Mouse (Mus musculus) forebrain, postnatal 0 days (tissue): ENCODE measurements at regions not wholly inside any gene's neighbourhood (a gene's known extent, or its start where the extent isn't known, plus 50 kb on each side); places are given as distances from the start of the nearest gene placed in this dataset.
A peak's percentile ranks its signal among the peaks of the same experiment; 100 is the strongest.

Experiments
- ATAC-seq: fragments of 200-750 bp; cut with Nextera tagmentation; 2 replicates; pipeline ENCODE4 v1.8.0; 2017; ENCODE audit warnings: mild to moderate bottlenecking, moderate library complexity
- DNase-seq: peaks from one replicate; pipeline ENCODE4 v3.0.0-alpha.2; 2015
- H3K27ac ChIP-seq: fragments of 300-500 bp; sonication (generic); 2 replicates; pipeline ENCODE4 v1.5.1; 2014; ENCODE audit warnings: low read depth, mild to moderate bottlenecking, antibody characterized with exemption, low read length, moderate library complexity, mixed read lengths
- H3K27me3 ChIP-seq: fragments of 300-500 bp; sonication (generic); 2 replicates; pipeline ENCODE4 v1.6.1; 2014; ENCODE audit warnings: mild to moderate bottlenecking, low read length, mixed read lengths; ENCODE audit not compliant: insufficient read depth
- H3K36me3 ChIP-seq: fragments of 300-500 bp; sonication (generic); 2 replicates; pipeline ENCODE4 v1.6.1; 2014; ENCODE audit warnings: mild to moderate bottlenecking, moderate library complexity; ENCODE audit not compliant: insufficient read depth
- H3K4me1 ChIP-seq: fragments of 300-500 bp; sonication (generic); 2 replicates; pipeline ENCODE4 v1.6.1; 2014; ENCODE audit warnings: antibody characterized with exemption; ENCODE audit not compliant: insufficient read depth
- H3K4me2 ChIP-seq: fragments of 300-500 bp; sonication (generic); 2 replicates; pipeline ENCODE4 v1.6.1; 2014; ENCODE audit warnings: low read depth, mild to moderate bottlenecking, moderate library complexity
- H3K4me3 ChIP-seq: fragments of 300-500 bp; sonication (generic); 2 replicates; pipeline ENCODE4 v1.5.1; 2014; ENCODE audit warnings: low read depth, low read length, mixed read lengths
- H3K9ac ChIP-seq: fragments of 300-500 bp; sonication (generic); 2 replicates; pipeline ENCODE4 v1.6.1; 2014; ENCODE audit warnings: mild to moderate bottlenecking
- H3K9me3 ChIP-seq: fragments of 300-500 bp; sonication (generic); 2 replicates; pipeline ENCODE4 v1.6.1; 2016; ENCODE audit warnings: low read length
- CTCF ChIP-seq: sonication (generic); IDR thresholded peaks from 2 replicates; pipeline ENCODE4 v1.5.1; 2016; ENCODE audit warnings: antibody characterized with exemption, control low read depth, low read depth
- WGBS: fragments of 180-500 bp; shearing (Covaris S2); extraction: QIAGEN DNeasy Blood & Tissue Kit; methylation state at CpG from one replicate; pipeline ENCODE4 v1.1.7; 2014; 5-methylcytosine and 5-hydroxymethylcytosine counted together

GRCm38 (mm10) chr8:86282922-86283321 lies 297.6 kb downstream of the Abcc12 start:
- WGBS: 31% methylated on average over 7 of the region's 7 CpGs
- Histone ChIP-seq H3K9ac (no peak overlapping the region), H3K36me3 (no peaks in the 10 kb centered on the region), H3K4me3 (no peak overlapping the region), H3K9me3 (no peaks in the 10 kb centered on the region), H3K27me3 (no peaks in the 10 kb centered on the region), H3K4me2 (no peak overlapping the region), H3K4me1 (0 out of 2 replicates have a peak, but pooled peaks cover 5% of the 10 kb centered on the region), H3K27ac (no peak overlapping the region)
- no peak for TF ChIP-seq CTCF
- no peak for ATAC-seq
- DNase-seq: peak; percentile 14

DNA sequence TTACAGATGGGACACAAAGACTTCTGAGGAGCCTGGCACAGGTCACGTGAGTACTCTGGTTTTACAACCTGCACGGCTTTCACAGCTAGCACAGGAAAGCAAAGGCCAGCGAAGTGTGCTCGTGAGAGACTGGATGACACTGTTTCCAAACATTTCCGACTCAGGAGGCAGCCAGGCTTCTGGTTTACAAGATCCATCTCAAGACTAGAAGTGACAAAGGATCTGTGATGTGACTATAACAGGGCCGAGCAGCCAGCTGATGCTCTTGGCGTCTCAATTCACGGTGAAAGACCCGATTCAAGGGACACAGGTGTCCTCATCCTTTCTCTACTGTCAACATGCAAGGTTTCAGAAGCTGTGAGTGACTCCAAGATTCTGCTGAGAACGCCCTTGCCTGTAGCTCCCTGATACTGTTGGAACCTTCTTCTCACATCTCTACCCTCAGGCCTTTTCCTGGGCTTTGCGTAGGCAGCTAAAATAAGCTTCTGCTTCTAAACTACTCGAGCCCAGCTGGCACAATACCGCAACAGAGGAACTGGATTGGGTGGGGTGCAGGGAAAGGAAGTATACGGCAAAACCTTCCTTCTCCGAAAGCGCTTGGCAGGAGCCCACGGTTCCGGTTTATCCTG lies 300.3 kb downstream of the Abcc12 start:
- TF ChIP-seq CTCF: no peak
- H3K27me3 ChIP-seq: no peaks in the 10 kb centered on the region
- 0 out of 2 replicates have a peak, but pooled peaks cover 5% of the 10 kb centered on the region for H3K4me1 ChIP-seq
- H3K9ac ChIP-seq: no peak overlapping the region
- H3K4me3 ChIP-seq: no peak overlapping the region
- H3K4me2 ChIP-seq: no peak overlapping the region
- peak; percentile 48 for DNase-seq
- no peaks in the 10 kb centered on the region for H3K9me3 ChIP-seq
- WGBS: 79% methylated on average over 18 of the region's 18 CpGs
- no peaks in the 10 kb centered on the region for H3K36me3 ChIP-seq
- peak overlapping the region; percentile 50; the same call in 1 of the 2 replicates for H3K27ac ChIP-seq
- peak; percentile 38; the same call in 1 of the 2 replicates for ATAC-seq

DNA sequence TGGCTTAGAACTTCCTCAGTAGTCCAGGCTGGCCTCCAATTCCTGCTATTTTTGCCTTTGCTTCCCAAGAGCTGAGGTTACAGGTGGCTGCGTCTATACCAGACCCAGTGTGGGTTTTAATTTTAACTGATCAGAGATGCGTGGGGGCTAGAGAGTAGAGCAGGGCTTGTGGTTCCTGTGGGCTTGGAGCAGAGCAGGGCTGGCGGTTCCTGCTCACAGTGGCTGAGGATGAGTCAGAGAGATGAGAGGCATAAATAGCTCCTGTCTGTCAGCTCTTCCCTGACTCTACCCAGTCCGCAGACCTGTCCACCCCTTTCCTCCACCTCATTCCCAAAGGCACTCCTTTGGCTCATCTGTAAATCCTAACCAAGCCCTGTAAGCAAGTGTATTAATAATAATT lies 304.8 kb downstream of the Abcc12 start:
- WGBS: 84% methylated on average over 4 of the region's 4 CpGs
- no peak overlapping the region for H3K9ac ChIP-seq
- no peaks in the 10 kb centered on the region for H3K9me3 ChIP-seq
- ATAC-seq: no peak
- no peak overlapping the region for H3K4me2 ChIP-seq
- no peak overlapping the region for H3K4me3 ChIP-seq
- H3K4me1 ChIP-seq: peaks cover 14% of the 10 kb centered on the region; the same call in 1 of the 2 replicates
- TF ChIP-seq CTCF: no peak
- H3K27ac ChIP-seq: no peak overlapping the region
- H3K27me3 ChIP-seq: no peaks in the 10 kb centered on the region
- H3K36me3 ChIP-seq: no peaks in the 10 kb centered on the region
- DNase-seq: no peak

DNA sequence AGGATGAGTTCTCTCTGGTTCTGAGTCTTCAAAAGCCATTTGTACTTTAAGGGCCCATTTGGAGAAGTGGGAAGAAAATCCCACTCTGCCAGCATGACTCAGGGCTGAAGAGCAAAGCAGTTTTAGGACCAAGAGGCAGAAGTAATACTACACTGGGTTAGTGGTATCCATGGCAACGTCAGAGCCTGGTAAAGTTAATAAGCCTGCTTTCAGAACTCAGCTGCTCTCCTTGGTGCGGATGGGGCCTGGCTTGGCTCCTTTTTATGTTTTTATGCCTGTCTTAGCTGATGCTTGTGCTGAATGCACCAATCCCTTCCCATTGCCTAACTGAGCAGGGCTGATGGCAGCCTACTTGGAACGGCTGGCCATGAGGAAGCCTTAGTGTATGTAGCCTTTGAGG lies 306.7 kb downstream of the Abcc12 start:
- TF ChIP-seq CTCF: no peak
- H3K27ac ChIP-seq: peak overlapping the region; percentile 64
- WGBS: 13% methylated on average over 3 of the region's 3 CpGs

GRCm38 (mm10) chr8:86272626-86273025 lies 307.9 kb downstream of the Abcc12 start:
- H3K27me3 ChIP-seq: no peaks in the 10 kb centered on the region
- H3K9ac ChIP-seq: no peak overlapping the region
- no peak overlapping the region for H3K4me2 ChIP-seq
- H3K27ac ChIP-seq: no peak overlapping the region
- TF ChIP-seq CTCF: no peak
- DNase-seq (no peak), ATAC-seq (no peak)
- no peak overlapping the region for H3K4me3 ChIP-seq
- H3K9me3 ChIP-seq: no peaks in the 10 kb centered on the region
- H3K4me1 ChIP-seq: peaks cover 9% of the 10 kb centered on the region; the same call in 1 of the 2 replicates
- 43% methylated on average over 1 of the region's 1 CpGs for WGBS
- no peaks in the 10 kb centered on the region for H3K36me3 ChIP-seq

More for the DNA sequence above, 306.7 kb downstream of the Abcc12 start:
- Histone ChIP-seq H3K36me3 (no peaks in the 10 kb centered on the region), H3K4me1 (peaks cover 9% of the 10 kb centered on the region; the same call in 1 of the 2 replicates), H3K9me3 (no peaks in the 10 kb centered on the region), H3K4me2 (no peak overlapping the region), H3K27me3 (no peaks in the 10 kb centered on the region), H3K4me3 (no peak overlapping the region), H3K9ac (no peak overlapping the region)
- ATAC-seq: peak; percentile 95
- DNase-seq: peak; percentile 74

DNA sequence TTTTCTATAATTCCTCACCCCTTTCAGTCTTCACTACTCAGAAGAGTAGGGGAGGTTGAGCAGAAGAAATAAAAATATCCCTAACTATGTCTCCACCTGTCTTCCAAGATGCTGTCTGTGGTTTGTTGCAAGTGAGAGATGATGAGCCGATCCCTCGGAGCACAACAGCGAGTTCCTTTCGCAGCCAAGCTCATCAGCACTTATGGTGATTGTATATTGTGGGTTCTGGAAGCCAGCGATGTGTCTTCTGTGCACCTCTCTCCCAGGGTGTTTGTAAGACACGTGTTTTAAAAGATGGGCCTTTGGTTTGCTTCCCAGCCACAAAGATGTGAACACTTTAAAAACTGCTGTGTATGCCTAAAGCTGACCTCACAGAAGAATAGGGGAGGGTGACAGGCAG lies 309.0 kb downstream of the Abcc12 start:
- Histone ChIP-seq H3K27me3 (no peaks in the 10 kb centered on the region), H3K4me2 (no peak overlapping the region), H3K4me1 (peaks cover 9% of the 10 kb centered on the region; the same call in 1 of the 2 replicates), H3K36me3 (no peaks in the 10 kb centered on the region), H3K27ac (peak overlapping the region; percentile 48), H3K9me3 (no peaks in the 10 kb centered on the region), H3K4me3 (no peak overlapping the region), H3K9ac (no peak overlapping the region)
- DNase-seq (peak; percentile 43), ATAC-seq (0 out of 2 replicates have a peak, but pooled peaks have one; percentile 19)
- WGBS: 69% methylated on average over 6 of the region's 6 CpGs
- TF ChIP-seq CTCF: no peak

DNA sequence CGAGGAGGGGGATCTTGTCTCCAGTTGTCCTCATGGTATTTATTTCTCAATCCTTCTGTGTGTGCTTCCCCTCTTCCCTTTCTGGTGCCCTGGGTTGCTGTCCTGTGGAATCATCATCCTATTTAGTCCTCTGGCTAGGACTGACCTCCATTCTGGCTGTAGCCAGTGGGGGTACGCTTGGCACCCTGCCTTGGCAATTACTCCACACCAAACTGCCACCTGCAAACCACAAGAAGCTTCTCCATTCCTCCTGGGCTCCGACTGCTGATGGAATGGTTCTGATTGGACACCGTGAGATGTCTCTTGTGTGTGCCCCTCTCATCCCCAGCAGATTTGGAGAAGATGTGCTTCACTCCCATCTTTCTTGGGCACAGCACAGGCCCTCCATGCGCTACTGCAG lies 322.5 kb downstream of the Abcc12 start:
- Histone ChIP-seq H3K4me1 (no peaks in the 10 kb centered on the region), H3K4me2 (no peak overlapping the region), H3K4me3 (no peak overlapping the region), H3K9me3 (no peaks in the 10 kb centered on the region), H3K27ac (no peak overlapping the region), H3K36me3 (no peaks in the 10 kb centered on the region), H3K9ac (no peak overlapping the region), H3K27me3 (no peaks in the 10 kb centered on the region)
- ATAC-seq (no peak), DNase-seq (no peak)
- no peak for TF ChIP-seq CTCF
- 84% methylated on average over 5 of the region's 5 CpGs for WGBS
